Mouse (Mus musculus): ENCODE measurements around the gene Otx2.

DNA sequence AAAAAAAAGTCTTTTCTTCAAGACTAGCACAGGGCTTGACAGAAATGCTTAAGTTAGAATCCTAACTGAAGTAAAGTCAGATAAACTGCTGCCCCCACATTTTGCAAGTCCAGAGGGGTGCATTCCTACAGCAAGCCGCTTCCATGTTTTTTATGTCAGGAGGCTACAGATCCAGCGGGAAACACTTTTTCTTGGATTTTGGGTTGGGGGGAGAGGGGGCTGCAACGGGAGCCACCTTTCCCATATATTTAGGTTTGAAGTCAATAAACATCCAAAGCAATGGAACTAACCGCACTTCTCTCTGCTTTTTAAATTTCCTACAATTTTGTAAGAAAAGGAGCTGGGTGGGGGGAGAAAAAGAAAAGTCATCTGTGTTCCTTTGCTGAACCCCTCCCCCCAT, 10.1 kb downstream of the Otx2 start:
- TF ChIP-seq CTCF (IDR thresholded peaks at IDR 0.05; ENCODE audit: low read depth) = no peak
- TF ChIP-seq EP300 (IDR thresholded peaks at IDR 0.05; ENCODE audit: low read depth) = no peak

All from liver, postnatal 0 days (tissue).